Mouse (Mus musculus) limb, embryonic 14.5 days (tissue): ENCODE measurements around the gene Tmem201. TPM values are rescaled to one million over a fixed set of nuclear protein-coding genes. Genes with fewer than 3 reads are reported as not detected.
A peak's percentile ranks its signal among the peaks of the same experiment; 100 is the strongest.

ENCODE experiments used
- ATAC-seq: fragments of 200-750 bp; cut with Nextera tagmentation; 2 replicates; pipeline ENCODE4 v1.8.0; 2017; ENCODE audit warnings: low read depth, moderate number of reproducible peaks, moderate TSS enrichment; ENCODE audit not compliant: low FRiP score
- DNase-seq: peaks from one replicate; pipeline ENCODE4 v3.0.0-alpha.2; 2015; ENCODE audit warnings: low spot score
- H3K27ac ChIP-seq: fragments of 300-500 bp; sonication (generic); replicated peaks from 2 replicates; pipeline ENCODE4 v1.5.1; 2014; ENCODE audit warnings: low read depth, mild to moderate bottlenecking, low read length, moderate library complexity, mixed read lengths
- H3K27me3 ChIP-seq: fragments of 300-500 bp; sonication (generic); 2 replicates; pipeline ENCODE4 v1.6.1; 2014; ENCODE audit warnings: low read length, mixed read lengths; ENCODE audit not compliant: control insufficient read depth, insufficient read depth
- H3K36me3 ChIP-seq: fragments of 300-500 bp; sonication (generic); 2 replicates; pipeline ENCODE4 v1.6.1; 2014; ENCODE audit warnings: mild to moderate bottlenecking, low read length, moderate library complexity, mixed read lengths; ENCODE audit not compliant: control insufficient read depth, insufficient read depth
- H3K4me1 ChIP-seq: fragments of 300-500 bp; sonication (generic); 2 replicates; pipeline ENCODE4 v1.6.1; 2014; ENCODE audit warnings: antibody characterized with exemption, low read length, mixed read lengths; ENCODE audit not compliant: control insufficient read depth, insufficient read depth
- H3K4me2 ChIP-seq: fragments of 300-500 bp; sonication (generic); replicated peaks from 2 replicates; pipeline ENCODE4 v1.6.1; 2014; ENCODE audit warnings: low read depth, mild to moderate bottlenecking, low read length, moderate library complexity; ENCODE audit not compliant: severe bottlenecking
- H3K4me3 ChIP-seq: fragments of 300-500 bp; sonication (generic); replicated peaks from 2 replicates; pipeline ENCODE4 v1.5.1; 2014; ENCODE audit warnings: low read length
- H3K9ac ChIP-seq: fragments of 300-500 bp; sonication (generic); 2 replicates; pipeline ENCODE4 v1.6.1; 2014; ENCODE audit warnings: mild to moderate bottlenecking, low read depth, low read length, moderate library complexity; ENCODE audit not compliant: severe bottlenecking
- H3K9me3 ChIP-seq: fragments of 300-500 bp; sonication (generic); 2 replicates; pipeline ENCODE4 v1.6.1; 2016; ENCODE audit warnings: low read length; ENCODE audit not compliant: control insufficient read depth
- POLR2A ChIP-seq: fragments of 200-500 bp; IDR thresholded peaks from 2 replicates; pipeline ENCODE4 v1.8.0; 2012; ENCODE audit warnings: inconsistent platforms, mild to moderate bottlenecking, moderate library complexity, borderline replicate concordance; ENCODE audit not compliant: insufficient read depth, insufficient read length; ENCODE audit errors: extremely low read depth
- WGBS: fragments of 180-500 bp; shearing (Covaris S2); extraction: QIAGEN DNeasy Blood & Tissue Kit; methylation state at CpG from one replicate; pipeline ENCODE4 v1.1.7; 2014; 5-methylcytosine and 5-hydroxymethylcytosine counted together
- polyA plus RNA-seq, 2 experiments: library from polyadenylated mRNA; depleted of rRNA in 1 of 2; stranded (reverse) in 1 of 2; unstranded in 1 of 2; fragments of >200 nt; fragmentation: Nextera tagmentation in 1 of 2; extraction: Ambion mirVana in 1 of 2; gene quantifications; 2 replicates each; pipeline versions ENCODE4 v1.2.1 to v1.2.3; 2012 to 2014

Gene Tmem201
- polyA plus RNA-seq, 2 experiments: 20.4 to 59.3 TPM

GRCm38 (mm10) chr4:149701426-149702209 is 36.2 kb downstream of the Tmem201 start:
- no peak overlapping the region for H3K9ac ChIP-seq
- no peaks in the 10 kb centered on the region for H3K9me3 ChIP-seq
- peaks cover 6% of the 10 kb centered on the region for H3K4me1 ChIP-seq
- TF ChIP-seq POLR2A: no peak
- no peak for ATAC-seq
- peaks cover 9% of the 10 kb centered on the region; the same call in 1 of the 2 replicates for H3K27me3 ChIP-seq
- DNase-seq: peak; percentile 40
- no peaks in the 10 kb centered on the region for H3K36me3 ChIP-seq
- H3K4me2 ChIP-seq: no peak overlapping the region
- no peak overlapping the region for H3K27ac ChIP-seq
- WGBS: 62% methylated on average over 18 of the region's 18 CpGs
- H3K4me3 ChIP-seq: no peak overlapping the region

GRCm38 (mm10) chr4:149699953-149700352 is 37.9 kb downstream of the Tmem201 start:
- H3K27ac ChIP-seq: no peak overlapping the region
- H3K4me1 ChIP-seq: peaks cover 8% of the 10 kb centered on the region
- TF ChIP-seq POLR2A: no peak
- no peak overlapping the region for H3K4me3 ChIP-seq
- ATAC-seq (no peak), DNase-seq (no peak)
- no peaks in the 10 kb centered on the region for H3K36me3 ChIP-seq
- H3K9me3 ChIP-seq: no peaks in the 10 kb centered on the region
- WGBS: 88% methylated on average over 4 of the region's 4 CpGs
- H3K27me3 ChIP-seq: peaks cover 9% of the 10 kb centered on the region; the same call in 1 of the 2 replicates
- H3K4me2 ChIP-seq: no peak overlapping the region
- H3K9ac ChIP-seq: no peak overlapping the region

GRCm38 (mm10) chr4:149698197-149698821 is 39.5 kb downstream of the Tmem201 start:
- Histone ChIP-seq H3K36me3 (no peaks in the 10 kb centered on the region), H3K4me2 (peak overlapping the region; percentile 76), H3K4me1 (peaks cover 8% of the 10 kb centered on the region), H3K9me3 (no peaks in the 10 kb centered on the region), H3K27ac (no peak overlapping the region), H3K27me3 (peaks cover 9% of the 10 kb centered on the region; the same call in 1 of the 2 replicates), H3K9ac (peak overlapping the region; percentile 52), H3K4me3 (peak overlapping the region; percentile 42)
- TF ChIP-seq POLR2A: no peak
- ATAC-seq: peak; percentile 53; the same call in 1 of the 2 replicates
- 1% methylated on average over 35 of the region's 35 CpGs for WGBS
- no peak for DNase-seq

GRCm38 (mm10) chr4:149697506-149698196 is 40.2 kb downstream of the Tmem201 start:
- WGBS: 24% methylated on average over 15 of the region's 15 CpGs
- peak overlapping the region; percentile 52 for H3K9ac ChIP-seq
- H3K27ac ChIP-seq: no peak overlapping the region
- H3K36me3 ChIP-seq: no peaks in the 10 kb centered on the region
- peaks cover 9% of the 10 kb centered on the region; the same call in 1 of the 2 replicates for H3K27me3 ChIP-seq
- peak; percentile 25; the same call in 1 of the 2 replicates for ATAC-seq
- H3K4me3 ChIP-seq: peak overlapping the region; percentile 42
- no peaks in the 10 kb centered on the region for H3K9me3 ChIP-seq
- no peak for DNase-seq
- H3K4me2 ChIP-seq: peak overlapping the region; percentile 76
- H3K4me1 ChIP-seq: peaks cover 8% of the 10 kb centered on the region
- TF ChIP-seq POLR2A: no peak
